Mouse (Mus musculus) kidney, postnatal 0 days (tissue): Measurements from ENCODE around the gene Dusp7. TPM values are rescaled to one million over a fixed set of nuclear protein-coding genes. Genes with fewer than 3 reads are reported as not detected.

Source experiments
- ATAC-seq: fragments of 200-750 bp; cut with Nextera tagmentation; replicated peaks from 2 replicates; pipeline ENCODE4 v1.8.0; 2017; ENCODE audit warnings: low read depth, moderate number of reproducible peaks, moderate TSS enrichment, moderate library complexity; ENCODE audit not compliant: low FRiP score
- DNase-seq: peaks from one replicate; pipeline ENCODE4 v3.0.0-alpha.2; 2016; ENCODE audit warnings: low spot score
- H3K27ac ChIP-seq: fragments of 300-500 bp; sonication (generic); 2 replicates; pipeline ENCODE4 v1.5.1; 2014; ENCODE audit warnings: mild to moderate bottlenecking
- H3K27me3 ChIP-seq: fragments of 300-500 bp; sonication (generic); 2 replicates; pipeline ENCODE4 v1.6.1; 2014; ENCODE audit warnings: low read length, mixed read lengths; ENCODE audit not compliant: insufficient read depth
- H3K36me3 ChIP-seq: fragments of 300-500 bp; sonication (generic); 2 replicates; pipeline ENCODE4 v1.6.1; 2014; ENCODE audit warnings: low read length, mixed read lengths; ENCODE audit not compliant: insufficient read depth
- H3K4me1 ChIP-seq: fragments of 300-500 bp; sonication (generic); replicated peaks from 2 replicates; pipeline ENCODE4 v1.6.1; 2014; ENCODE audit warnings: antibody characterized with exemption, low read length, mixed read lengths; ENCODE audit not compliant: insufficient read depth
- H3K4me2 ChIP-seq: fragments of 300-500 bp; sonication (generic); 2 replicates; pipeline ENCODE4 v1.6.1; 2014; ENCODE audit warnings: mild to moderate bottlenecking, low read length, moderate library complexity, mixed read lengths
- H3K4me3 ChIP-seq: fragments of 300-500 bp; sonication (generic); replicated peaks from 2 replicates; pipeline ENCODE4 v1.5.1; 2014; ENCODE audit warnings: low read depth, low read length
- H3K9ac ChIP-seq: fragments of 300-500 bp; sonication (generic); 2 replicates; pipeline ENCODE4 v1.6.1; 2014; ENCODE audit warnings: low read depth, low read length
- H3K9me3 ChIP-seq: fragments of 300-500 bp; sonication (generic); replicated peaks from 2 replicates; pipeline ENCODE4 v1.6.1; 2016; ENCODE audit warnings: low read length, inconsistent platforms, mixed read lengths
- CTCF ChIP-seq: IDR thresholded peaks from 2 replicates; pipeline ENCODE4 v1.5.1; 2016; ENCODE audit warnings: antibody characterized with exemption, low read depth, mild to moderate bottlenecking, moderate library complexity
- WGBS: fragments of 180-500 bp; shearing (Covaris S2); extraction: QIAGEN DNeasy Blood & Tissue Kit; methylation state at CpG from one replicate; pipeline ENCODE4 v1.1.7; 2014; 5-methylcytosine and 5-hydroxymethylcytosine counted together
- polyA plus RNA-seq: library from polyadenylated mRNA; unstranded; fragments of >200 nt; fragmentation: Nextera tagmentation; extraction: Ambion mirVana; gene quantifications from 2 replicates; pipeline ENCODE4 v1.2.1, GENCODE M21; 2015

The Dusp7 gene
- polyA plus RNA-seq, 1 experiment from 2014 or later: 15.8 TPM

- DNase-seq (peak; percentile 74), ATAC-seq (peak; percentile 51; the same call in 1 of the 2 replicates)
- peak; percentile 71 for TF ChIP-seq CTCF
- Histone ChIP-seq H3K4me2 (no peak overlapping the region), H3K9me3 (no peaks in the 10 kb centered on the region), H3K9ac (no peak overlapping the region), H3K4me1 (0 out of 2 replicates have a peak, but pooled peaks cover 3% of the 10 kb centered on the region), H3K27me3 (no peaks in the 10 kb centered on the region), H3K27ac (0 out of 2 replicates have a peak overlapping the region, but pooled peaks have one; percentile 36), H3K36me3 (no peaks in the 10 kb centered on the region), H3K4me3 (no peak overlapping the region)
- WGBS: 37% methylated on average over 2 of the region's 2 CpGs
Observed at GRCm38 (mm10) chr9:106349075-106349474, 19.4 kb upstream of the Dusp7 start.

GRCm38 (mm10) chr9:106351178-106351577 is 17.3 kb upstream of the Dusp7 start:
- H3K9me3 ChIP-seq: no peaks in the 10 kb centered on the region
- no peak overlapping the region for H3K9ac ChIP-seq
- no peaks in the 10 kb centered on the region for H3K36me3 ChIP-seq
- no peak overlapping the region for H3K27ac ChIP-seq
- peaks cover 10% of the 10 kb centered on the region; the same call in 1 of the 2 replicates for H3K4me1 ChIP-seq
- peak; percentile 34; the same call in 1 of the 2 replicates for ATAC-seq
- peak; percentile 55 for TF ChIP-seq CTCF
- peak; percentile 34 for DNase-seq
- H3K4me2 ChIP-seq: no peak overlapping the region
- H3K27me3 ChIP-seq: no peaks in the 10 kb centered on the region
- no peak overlapping the region for H3K4me3 ChIP-seq
- WGBS: 57% methylated on average over 6 of the region's 6 CpGs

- WGBS: 30% methylated on average over 6 of the region's 6 CpGs
- H3K36me3 ChIP-seq: no peaks in the 10 kb centered on the region
Observed at GRCm38 (mm10) chr9:106353779-106354178, 14.7 kb upstream of the Dusp7 start.

GRCm38 (mm10) chr9:106354810-106355209 is 13.6 kb upstream of the Dusp7 start:
- ATAC-seq (no peak), DNase-seq (no peak)
- Histone ChIP-seq H3K4me3 (no peak overlapping the region), H3K4me1 (peaks cover 12% of the 10 kb centered on the region; the same call in 1 of the 2 replicates), H3K9ac (no peak overlapping the region), H3K36me3 (no peaks in the 10 kb centered on the region), H3K27ac (no peak overlapping the region), H3K4me2 (no peak overlapping the region), H3K9me3 (no peaks in the 10 kb centered on the region), H3K27me3 (no peaks in the 10 kb centered on the region)
- 86% methylated on average over 6 of the region's 6 CpGs for WGBS
- no peak for TF ChIP-seq CTCF

More at GRCm38 (mm10) chr9:106353779-106354178, 14.7 kb upstream of the Dusp7 start:
- Histone ChIP-seq H3K4me1 (peaks cover 12% of the 10 kb centered on the region; the same call in 1 of the 2 replicates), H3K4me3 (no peak overlapping the region), H3K9me3 (no peaks in the 10 kb centered on the region), H3K9ac (no peak overlapping the region), H3K27ac (no peak overlapping the region), H3K27me3 (no peaks in the 10 kb centered on the region), H3K4me2 (no peak overlapping the region)
- peak; percentile 24 for DNase-seq
- ATAC-seq: no peak
- no peak for TF ChIP-seq CTCF

GRCm38 (mm10) chr9:106355217-106355974 is 13.0 kb upstream of the Dusp7 start:
- WGBS: 71% methylated on average over 10 of the region's 10 CpGs
- Histone ChIP-seq H3K27me3 (no peaks in the 10 kb centered on the region), H3K9me3 (no peaks in the 10 kb centered on the region), H3K4me3 (no peak overlapping the region), H3K4me2 (no peak overlapping the region), H3K36me3 (no peaks in the 10 kb centered on the region), H3K9ac (no peak overlapping the region), H3K4me1 (peaks cover 12% of the 10 kb centered on the region; the same call in 1 of the 2 replicates), H3K27ac (no peak overlapping the region)
- ATAC-seq (no peak), DNase-seq (no peak)
- no peak for TF ChIP-seq CTCF

- no peaks in the 10 kb centered on the region for H3K36me3 ChIP-seq
- peaks cover 12% of the 10 kb centered on the region; the same call in 1 of the 2 replicates for H3K4me1 ChIP-seq
- H3K9me3 ChIP-seq: no peaks in the 10 kb centered on the region
- TF ChIP-seq CTCF: no peak
- no peak overlapping the region for H3K27ac ChIP-seq
- no peak overlapping the region for H3K4me3 ChIP-seq
- DNase-seq: no peak
- peak; percentile 8; the same call in 1 of the 2 replicates for ATAC-seq
- H3K4me2 ChIP-seq: no peak overlapping the region
- no peaks in the 10 kb centered on the region for H3K27me3 ChIP-seq
- no peak overlapping the region for H3K9ac ChIP-seq
Observed at GRCm38 (mm10) chr9:106355975-106356286, 12.5 kb upstream of the Dusp7 start.
